Mouse (Mus musculus): Measurements from ENCODE around the gene Spty2d1. TPM values are rescaled to one million over a fixed set of nuclear protein-coding genes. Genes with fewer than 3 reads are reported as not detected.

Spty2d1 gene
- polyA plus RNA-seq, 1 experiment from 2014 or later, result 12.5 TPM

DNA sequence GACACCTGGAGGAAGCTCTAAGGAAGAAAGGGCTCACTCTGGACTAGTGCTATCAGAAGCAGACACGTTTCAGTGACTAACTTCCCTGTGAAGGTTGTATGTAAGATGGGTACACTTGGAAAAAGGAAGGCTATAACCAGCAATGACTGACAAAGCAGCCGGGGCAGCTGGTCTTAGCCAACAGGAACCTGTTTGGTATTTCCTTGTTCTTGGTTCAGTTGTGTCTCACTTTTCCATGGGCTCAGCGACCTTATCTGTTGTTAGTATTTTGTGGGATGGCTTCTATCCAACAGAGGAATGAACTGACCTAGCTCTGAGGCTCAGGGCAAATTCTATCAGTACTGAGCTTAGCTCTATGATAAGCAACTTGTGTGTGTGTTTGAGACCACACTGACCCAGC is 47.2 kb downstream of the Spty2d1 start:
- H3K27me3 ChIP-seq (ENCODE audit: control insufficient read depth, insufficient read depth, low read length), result no peaks in the 10 kb centered on the region
- no peak overlapping the region for H3K9ac ChIP-seq (ENCODE audit: low read length)
- no peaks in the 10 kb centered on the region for H3K9me3 ChIP-seq (ENCODE audit: control insufficient read depth, low read length)
- peaks cover 10% of the 10 kb centered on the region for H3K4me1 ChIP-seq (ENCODE audit: control insufficient read depth, insufficient read depth, low read length)
- H3K27ac ChIP-seq (ENCODE audit: low read depth, low read length), result no peak overlapping the region
- H3K36me3 ChIP-seq (ENCODE audit: control insufficient read depth, insufficient read depth, low read length), result no peaks in the 10 kb centered on the region
- WGBS, result 68% methylated on average over 3 of the region's 3 CpGs
- no peak overlapping the region for H3K4me3 ChIP-seq (ENCODE audit: low read depth, low read length)
- H3K4me2 ChIP-seq, result no peak overlapping the region
- ATAC-seq (ENCODE audit: low FRiP score) (no peak), DNase-seq (ENCODE audit: low spot score, missing footprints) (no peak)

- no peaks in the 10 kb centered on the region for H3K9me3 ChIP-seq (ENCODE audit: control insufficient read depth, low read length)
- no peaks in the 10 kb centered on the region for H3K27me3 ChIP-seq (ENCODE audit: control insufficient read depth, insufficient read depth, low read length)
- H3K9ac ChIP-seq (ENCODE audit: low read length), result peak overlapping the region; percentile 83
- no peak for DNase-seq (ENCODE audit: low spot score, missing footprints)
- 19% methylated on average over 9 of the region's 9 CpGs for WGBS
- H3K4me3 ChIP-seq (ENCODE audit: low read depth, low read length), result peak overlapping the region; percentile 61
- no peak overlapping the region for H3K27ac ChIP-seq (ENCODE audit: low read depth, low read length)
- peak overlapping the region; percentile 76 for H3K4me2 ChIP-seq
- H3K4me1 ChIP-seq (ENCODE audit: control insufficient read depth, insufficient read depth, low read length), result peaks cover 10% of the 10 kb centered on the region
- no peaks in the 10 kb centered on the region for H3K36me3 ChIP-seq (ENCODE audit: control insufficient read depth, insufficient read depth, low read length)
- ATAC-seq (ENCODE audit: low FRiP score), result no peak
Observed at GRCm38 (mm10) chr7:46958853-46959252, 49.4 kb downstream of the Spty2d1 start.

DNA sequence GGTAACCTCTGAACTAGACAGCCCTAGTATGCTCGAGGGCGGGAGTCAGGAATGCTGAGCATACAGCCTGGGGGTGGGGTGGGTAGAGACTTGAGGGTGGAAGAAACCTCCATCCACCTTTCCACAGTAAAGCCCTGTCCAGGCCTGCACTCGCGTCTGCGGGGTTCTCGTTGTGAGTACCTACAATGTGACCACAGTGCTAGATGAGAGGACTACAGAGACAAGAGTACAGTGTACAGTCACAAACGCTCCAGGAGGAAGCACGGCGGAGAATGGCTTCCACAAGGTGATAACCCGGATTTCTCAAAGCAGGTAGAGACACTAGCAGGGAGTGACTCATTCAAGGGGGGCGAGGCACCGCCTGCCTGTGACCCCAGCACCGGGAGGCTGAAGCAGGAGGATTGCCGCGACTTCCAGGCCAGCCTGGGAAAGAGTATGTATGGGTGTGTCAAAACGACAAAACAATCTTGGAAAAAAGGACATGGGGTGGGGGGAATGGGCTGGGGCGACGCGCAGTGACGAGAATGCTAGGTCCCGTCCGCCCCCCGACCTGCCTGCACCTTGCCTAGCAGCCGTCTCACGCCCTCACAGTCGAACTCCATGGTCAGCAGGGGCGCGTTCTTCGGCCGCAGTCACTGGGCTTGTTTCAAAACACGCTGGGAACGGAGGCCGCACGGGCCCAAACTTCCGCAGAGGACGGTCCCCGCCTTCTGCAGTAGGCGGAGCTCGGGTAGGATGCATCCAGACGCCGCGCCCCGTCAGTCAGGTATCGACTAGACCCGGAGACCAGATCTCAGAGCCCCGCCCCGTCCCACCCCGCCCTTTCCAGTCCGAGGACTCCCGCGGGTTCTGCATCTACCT is 50.1 kb downstream of the Spty2d1 start, which contains the start of gene Uevld:
Uevld (minus strand) TSS at position 697 of the 861 bp plus-strand sequence.
- Histone ChIP-seq H3K4me2 (peak within 1 kb of the TSS; percentile 76), H3K27me3 (ENCODE audit: control insufficient read depth, insufficient read depth, low read length) (no peaks in the 10 kb centered on the region), H3K4me3 (ENCODE audit: low read depth, low read length) (peak within 1 kb of the TSS; percentile 61), H3K9me3 (ENCODE audit: control insufficient read depth, low read length) (no peaks in the 10 kb centered on the region), H3K36me3 (ENCODE audit: control insufficient read depth, insufficient read depth, low read length) (peaks cover 4% of the 10 kb centered on the region; the same call in 1 of the 2 replicates), H3K4me1 (ENCODE audit: control insufficient read depth, insufficient read depth, low read length) (peaks cover 10% of the 10 kb centered on the region), H3K27ac (ENCODE audit: low read depth, low read length) (no peak within 1 kb of the TSS), H3K9ac (ENCODE audit: low read length) (peak within 1 kb of the TSS; percentile 83)
- ATAC-seq (ENCODE audit: low FRiP score), result peak; percentile 94
- 1% methylated on average over 51 of the region's 51 CpGs for WGBS
- peak; percentile 99 for DNase-seq (ENCODE audit: low spot score, missing footprints)

Other genes with a start within 250 kb of the Spty2d1 start
- gene Hps5, start 212.3 kb downstream of the Spty2d1 start, polyA plus RNA-seq (2014; fragmentation: Nextera tagmentation; extraction: Ambion mirVana), result 16.3 and 17.9 TPM in 2 replicates
- 58.0 and 62.4 TPM in 2 replicates for gene Gtf2h1, start 212.3 kb downstream of the Spty2d1 start, polyA plus RNA-seq (2014; fragmentation: Nextera tagmentation; extraction: Ambion mirVana)
- 1,513 and 1,542 TPM in 2 replicates for gene Ldha, start 166.9 kb downstream of the Spty2d1 start, polyA plus RNA-seq (2014; fragmentation: Nextera tagmentation; extraction: Ambion mirVana)
- not detected in 2 replicates for gene Ldhc, start 147.2 kb downstream of the Spty2d1 start, polyA plus RNA-seq (2014; fragmentation: Nextera tagmentation; extraction: Ambion mirVana)
- gene Tsg101, start 88.4 kb downstream of the Spty2d1 start, polyA plus RNA-seq (2014; fragmentation: Nextera tagmentation; extraction: Ambion mirVana), result 342 and 362 TPM in 2 replicates
- 14.3 and 14.8 TPM in 2 replicates for gene Uevld, start 49.9 kb downstream of the Spty2d1 start, polyA plus RNA-seq (2014; fragmentation: Nextera tagmentation; extraction: Ambion mirVana)
- not detected in 2 replicates for gene Gm9999, start 24.8 kb downstream of the Spty2d1 start, polyA plus RNA-seq (2014; fragmentation: Nextera tagmentation; extraction: Ambion mirVana)
- gene Tmem86a, start 42.2 kb upstream of the Spty2d1 start, polyA plus RNA-seq (2014; fragmentation: Nextera tagmentation; extraction: Ambion mirVana), result 9.7 and 10.0 TPM in 2 replicates
- gene Ptpn5, start 125.3 kb upstream of the Spty2d1 start, polyA plus RNA-seq (2014; fragmentation: Nextera tagmentation; extraction: Ambion mirVana), result 17.5 and 18.5 TPM in 2 replicates
- not detected in 2 replicates for gene Mrgpra6, start 196.5 kb upstream of the Spty2d1 start, polyA plus RNA-seq (2014; fragmentation: Nextera tagmentation; extraction: Ambion mirVana)
- not detected in 2 replicates for gene Mrgpra9, start 244.4 kb upstream of the Spty2d1 start, polyA plus RNA-seq (2014; fragmentation: Nextera tagmentation; extraction: Ambion mirVana)